Mouse (Mus musculus): ENCODE results near the gene Nrros.

Nrros gene

GRCm38 (mm10) chr16:32165281-32165821 lies at the start of gene Nrros:
TSS of gene Nrros (minus strand) at chr16:32165594.
- DNase-seq, result peak; percentile 75

GRCm38 (mm10) chr16:32214804-32215576 lies 49.6 kb upstream of the Nrros start:
- no peak for DNase-seq

- no peak for DNase-seq
Observed at GRCm38 (mm10) chr16:32214156-32214555, 48.8 kb upstream of the Nrros start.

- peak in 1 of 2 experiments; percentile 25 for DNase-seq
Observed at GRCm38 (mm10) chr16:32204902-32205301, 39.5 kb upstream of the Nrros start.

- DNase-seq, result peak; percentile 30 to 60
Observed at GRCm38 (mm10) chr16:32202681-32203080, 37.3 kb upstream of the Nrros start.

- no peak for DNase-seq
Observed at GRCm38 (mm10) chr16:32201004-32201325, 35.6 kb upstream of the Nrros start.

GRCm38 (mm10) chr16:32200256-32201003 lies 35.0 kb upstream of the Nrros start:
- peak; percentile 50 to 62 for DNase-seq

GRCm38 (mm10) chr16:32190011-32190441 lies 24.6 kb upstream of the Nrros start:
- no peak for DNase-seq

- peak in 1 of 2 experiments; percentile 53 for DNase-seq
Observed at GRCm38 (mm10) chr16:32189109-32189508, 23.7 kb upstream of the Nrros start.

- peak; percentile 64 to 71 for DNase-seq
Observed at GRCm38 (mm10) chr16:32186056-32186455, 20.7 kb upstream of the Nrros start.

- DNase-seq, result no peak
Observed at GRCm38 (mm10) chr16:32179333-32179901, 14.0 kb upstream of the Nrros start, which contains the start of gene Bex6. TSS of gene Bex6 (plus strand) at chr16:32179823.

- DNase-seq, result no peak
Observed at GRCm38 (mm10) chr16:32176896-32177686, 11.7 kb upstream of the Nrros start.

- DNase-seq, result no peak
Observed at GRCm38 (mm10) chr16:32175029-32175428, 9.6 kb upstream of the Nrros start.

GRCm38 (mm10) chr16:32174340-32175005 lies 9.1 kb upstream of the Nrros start:
- no peak for DNase-seq

- no peak for DNase-seq
Observed at GRCm38 (mm10) chr16:32173401-32173800, 8.0 kb upstream of the Nrros start.

GRCm38 (mm10) chr16:32171031-32171731 lies 5.8 kb upstream of the Nrros start:
- no peak for DNase-seq

- DNase-seq, result peak; percentile 65 to 72
Observed at GRCm38 (mm10) chr16:32167819-32168545, 2.6 kb upstream of the Nrros start.

GRCm38 (mm10) chr16:32164396-32165027 lies 882 bp downstream of the Nrros start:
- DNase-seq, result no peak

GRCm38 (mm10) chr16:32163891-32164290 lies 1.5 kb downstream of the Nrros start:
- DNase-seq, result no peak

GRCm38 (mm10) chr16:32163392-32163791 lies 2.0 kb downstream of the Nrros start:
- no peak for DNase-seq

Measured in cerebellum, postnatal 14 days (tissue).